Mouse (Mus musculus) left cerebral cortex, postnatal 4 days (tissue): ENCODE results near the gene Prkag1. TPM values are rescaled to one million over a fixed set of nuclear protein-coding genes. Genes with fewer than 3 reads are reported as not detected.

Experiments
- DNase-seq: peaks from one replicate; pipeline ENCODE4 v3.0.0-alpha.2; 2022
- intact Hi-C: fragments of 180-260 bp; cut with DNase I; formaldehyde crosslinking; loops from one replicate; pipeline ENCODE4 v1.15.1; 2025
- total RNA-seq, 2 experiments: library from RNA; stranded (reverse); gene quantifications; 2 replicates each; pipeline ENCODE4 v1.2.3; 2021

Gene Prkag1
- total RNA-seq, 2 experiments from 2014 or later = 35.0 to 38.1 TPM

- intact Hi-C loops = loop anchor here (5.0 to 10.0 kb wide), 2 partner anchors 137 to 224 kb away; partner anchors contain the start of genes 4930415O20Rik, Ccnt1 and Ddx23
- no peak for DNase-seq
These were observed 32.4 kb downstream of the Prkag1 start for GRCm38 (mm10) chr15:98798903-98799302.

DNA sequence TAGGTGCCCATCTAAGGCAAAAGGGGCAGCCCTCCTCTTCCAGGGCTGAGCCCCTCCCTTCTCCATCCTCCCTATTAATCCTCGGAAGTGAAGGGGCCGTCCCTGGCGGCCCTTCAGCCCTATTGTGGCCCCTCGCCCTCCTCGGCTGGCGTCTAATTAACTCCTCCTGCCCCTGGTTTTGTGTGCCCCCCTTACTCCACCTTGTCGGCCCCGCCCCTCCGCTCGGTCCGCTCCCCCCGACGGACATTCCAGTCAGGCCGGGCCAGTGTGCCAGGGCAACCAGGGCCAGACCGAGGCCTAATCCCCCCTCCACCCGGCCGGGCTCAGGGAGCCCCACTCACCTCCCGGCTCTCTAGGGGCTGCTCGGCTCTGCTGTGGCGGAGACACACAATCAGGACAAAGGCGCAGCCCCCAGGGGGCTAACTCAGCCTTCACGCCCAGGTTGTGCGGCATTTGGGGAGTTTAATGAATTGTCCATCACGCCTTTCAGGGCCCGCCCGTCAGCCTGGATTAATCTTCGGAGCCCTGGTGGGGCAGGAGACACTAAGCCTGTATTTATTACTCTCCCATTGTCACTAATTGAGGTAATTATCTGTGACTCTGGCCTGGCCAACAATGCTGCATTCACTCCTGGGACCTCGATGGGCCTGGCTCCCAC is 33.4 kb downstream of the Prkag1 start:
- intact Hi-C loops = loop anchor here (5.0 to 10.0 kb wide), 2 partner anchors 136 to 223 kb away; partner anchors contain the start of genes 4930415O20Rik, Ccnt1 and Ddx23

DNA sequence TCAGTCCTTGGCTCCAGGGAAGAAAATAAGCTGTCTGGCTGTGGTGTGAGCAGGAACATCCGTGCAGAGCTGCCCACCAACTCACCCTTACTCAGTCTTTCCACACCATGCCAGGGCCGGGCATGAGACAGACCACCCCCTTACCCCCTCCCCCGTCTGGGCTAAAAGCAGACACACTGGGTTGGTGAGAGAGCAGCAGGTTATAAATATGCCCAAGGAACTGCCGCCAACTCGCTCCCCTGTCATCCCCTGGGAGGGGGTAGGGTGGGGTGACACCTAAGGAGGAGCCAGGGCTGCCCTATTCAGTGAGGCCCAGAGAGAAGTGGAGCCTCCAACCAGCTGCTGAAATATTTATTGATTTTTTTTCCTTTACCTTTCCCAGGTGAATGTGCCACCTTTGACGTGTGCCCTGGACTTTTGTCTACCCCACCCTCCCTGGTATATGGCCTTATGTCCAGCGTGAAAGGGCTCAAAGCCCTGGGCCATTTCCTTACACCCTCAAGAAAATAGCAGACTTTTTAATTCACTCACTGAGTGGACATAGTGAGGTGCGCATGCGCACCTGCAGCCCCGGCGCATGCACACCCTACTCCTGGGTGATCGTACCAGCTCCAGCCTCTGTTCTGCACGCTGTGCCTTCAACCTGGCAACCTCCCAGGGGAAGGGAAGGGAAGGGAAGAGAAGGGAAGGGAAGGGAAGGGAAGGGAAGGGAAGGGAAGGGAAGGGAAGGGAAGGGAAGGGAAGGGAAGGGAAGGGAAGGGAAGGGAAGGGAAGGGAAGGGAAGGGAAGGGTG is 34.3 kb downstream of the Prkag1 start:
- DNase-seq = no peak
- intact Hi-C loops = loop anchor here (5.0 to 10.0 kb wide), 2 partner anchors 135 to 222 kb away; partner anchors contain the start of genes 4930415O20Rik, Ccnt1 and Ddx23

More for the DNA sequence above, 33.4 kb downstream of the Prkag1 start:
- DNase-seq = peak; percentile 39

DNA sequence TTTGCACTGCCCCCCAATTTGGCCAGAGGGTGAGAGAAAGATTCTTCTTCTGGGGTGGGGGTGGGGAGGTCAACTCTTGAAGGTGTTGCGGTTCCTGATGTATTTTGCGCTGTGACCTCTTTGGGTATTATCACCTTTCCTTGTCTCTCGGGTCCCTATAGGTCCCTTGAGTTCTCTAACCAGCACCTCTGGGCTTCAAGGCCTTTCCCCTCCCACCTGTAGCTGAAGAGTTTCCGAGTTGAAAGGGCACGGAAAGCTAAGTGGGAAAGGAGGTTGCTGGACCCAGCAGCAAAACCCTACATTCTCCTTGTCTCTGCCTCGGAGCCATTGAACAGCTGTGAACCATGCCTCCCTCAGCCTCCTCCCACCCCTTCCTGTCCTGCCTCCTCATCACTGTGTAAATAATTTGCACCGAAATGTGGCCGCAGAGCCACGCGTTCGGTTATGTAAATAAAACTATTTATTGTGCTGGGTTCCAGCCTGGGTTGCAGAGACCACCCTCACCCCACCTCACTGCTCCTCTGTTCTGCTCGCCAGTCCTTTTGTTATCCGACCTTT is 38.1 kb downstream of the Prkag1 start:
- DNase-seq = no peak
- intact Hi-C loops = loop anchor here (10.0 kb wide), 1 partner anchor 218 kb away; the partner anchor contains the start of genes 4930415O20Rik and Ccnt1

- intact Hi-C loops = loop anchor here (10.0 kb wide), 1 partner anchor 218 kb away; the partner anchor contains the start of genes 4930415O20Rik and Ccnt1
- no peak for DNase-seq
These were observed 38.9 kb downstream of the Prkag1 start for GRCm38 (mm10) chr15:98792233-98793020.

DNA sequence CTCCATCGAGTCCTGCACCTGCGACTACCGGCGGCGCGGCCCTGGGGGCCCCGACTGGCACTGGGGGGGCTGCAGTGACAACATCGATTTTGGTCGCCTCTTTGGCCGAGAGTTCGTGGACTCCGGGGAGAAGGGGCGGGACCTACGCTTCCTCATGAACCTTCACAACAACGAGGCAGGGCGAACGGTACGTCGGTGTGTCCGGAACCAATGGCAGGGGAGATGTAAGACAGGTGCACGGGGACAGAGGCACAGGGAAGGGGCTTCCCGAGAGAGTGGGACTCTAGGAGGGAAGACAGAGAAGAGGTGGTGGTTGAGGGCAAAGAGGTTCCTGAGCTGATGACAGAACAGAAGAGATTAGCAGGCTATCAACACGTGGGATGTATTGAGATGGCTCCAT is 39.5 kb downstream of the Prkag1 start:
- DNase-seq = no peak
- intact Hi-C loops = loop anchor here (10.0 kb wide), 1 partner anchor 217 kb away; the partner anchor contains the start of genes 4930415O20Rik and Ccnt1

DNA sequence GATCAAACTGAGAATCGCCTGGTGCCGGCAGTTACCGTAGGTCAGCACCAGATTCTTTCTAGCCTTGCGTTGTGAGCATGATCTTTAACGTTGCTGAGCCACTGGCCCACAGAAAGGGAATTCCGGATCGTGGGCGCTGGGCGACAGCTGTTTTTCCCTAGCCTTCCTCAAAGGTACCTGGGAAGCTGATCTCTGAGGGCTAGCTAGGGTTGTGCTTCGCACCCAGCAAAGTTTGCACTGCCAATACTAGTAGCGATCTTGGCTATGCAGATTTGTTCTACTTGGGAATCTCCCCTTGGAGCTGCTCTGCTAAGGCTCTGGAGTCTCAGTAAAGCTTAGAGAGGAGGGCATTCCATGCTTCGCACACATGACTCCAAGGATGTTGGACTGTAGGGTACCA is 40.1 kb downstream of the Prkag1 start:
- intact Hi-C loops = loop anchor here (10.0 kb wide), 1 partner anchor 216 kb away; the partner anchor contains the start of genes 4930415O20Rik and Ccnt1
- no peak for DNase-seq

GRCm38 (mm10) chr15:98790761-98791160 is 40.6 kb downstream of the Prkag1 start:
- intact Hi-C loops = loop anchor here (10.0 kb wide), 1 partner anchor 216 kb away; the partner anchor contains the start of genes 4930415O20Rik and Ccnt1

DNA sequence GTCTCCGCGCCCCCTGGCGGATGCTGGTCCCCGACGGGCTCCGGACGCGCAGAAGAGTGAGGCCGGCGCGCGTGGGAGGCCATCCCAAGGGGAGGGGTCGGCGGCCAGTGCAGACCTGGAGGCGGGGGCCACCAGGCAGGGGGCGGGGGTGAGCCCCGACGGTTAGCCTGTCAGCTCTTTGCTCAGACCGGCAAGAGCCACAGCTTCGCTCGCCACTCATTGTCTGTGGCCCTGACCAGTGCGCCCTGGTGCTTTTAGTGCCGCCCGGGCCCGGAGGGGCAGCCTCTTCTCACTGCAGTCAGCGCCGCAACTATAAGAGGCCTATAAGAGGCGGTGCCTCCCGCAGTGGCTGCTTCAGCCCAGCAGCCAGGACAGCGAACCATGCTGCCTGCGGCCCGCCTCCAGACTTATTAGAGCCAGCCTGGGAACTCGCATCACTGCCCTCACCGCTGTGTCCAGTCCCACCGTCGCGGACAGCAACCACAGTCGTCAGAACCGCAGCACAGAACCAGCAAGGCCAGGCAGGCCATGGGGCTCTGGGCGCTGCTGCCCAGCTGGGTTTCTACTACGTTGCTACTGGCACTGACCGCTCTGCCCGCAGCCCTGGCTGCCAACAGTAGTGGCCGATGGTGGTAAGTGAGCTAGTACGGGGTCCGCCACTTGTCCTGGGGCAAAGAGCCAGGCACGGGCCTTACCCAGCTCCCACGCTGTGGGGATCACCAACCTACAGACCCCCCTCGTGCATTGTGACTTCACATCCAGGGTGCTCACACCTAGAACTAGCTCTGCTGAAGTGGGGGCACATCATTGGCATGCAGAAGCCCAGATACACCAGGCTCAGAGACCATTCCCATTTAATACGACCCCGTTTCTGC is 41.4 kb downstream of the Prkag1 start, which contains the start of gene Wnt1:
Gene Wnt1 (plus strand): TSS at position 197 of the 875 bp plus-strand sequence.
- intact Hi-C loops = loop anchor here (10.0 kb wide), 1 partner anchor 215 kb away; the partner anchor contains the start of genes 4930415O20Rik and Ccnt1
- no peak for DNase-seq

More at GRCm38 (mm10) chr15:98790761-98791160, 40.6 kb downstream of the Prkag1 start:
- no peak for DNase-seq

DNA sequence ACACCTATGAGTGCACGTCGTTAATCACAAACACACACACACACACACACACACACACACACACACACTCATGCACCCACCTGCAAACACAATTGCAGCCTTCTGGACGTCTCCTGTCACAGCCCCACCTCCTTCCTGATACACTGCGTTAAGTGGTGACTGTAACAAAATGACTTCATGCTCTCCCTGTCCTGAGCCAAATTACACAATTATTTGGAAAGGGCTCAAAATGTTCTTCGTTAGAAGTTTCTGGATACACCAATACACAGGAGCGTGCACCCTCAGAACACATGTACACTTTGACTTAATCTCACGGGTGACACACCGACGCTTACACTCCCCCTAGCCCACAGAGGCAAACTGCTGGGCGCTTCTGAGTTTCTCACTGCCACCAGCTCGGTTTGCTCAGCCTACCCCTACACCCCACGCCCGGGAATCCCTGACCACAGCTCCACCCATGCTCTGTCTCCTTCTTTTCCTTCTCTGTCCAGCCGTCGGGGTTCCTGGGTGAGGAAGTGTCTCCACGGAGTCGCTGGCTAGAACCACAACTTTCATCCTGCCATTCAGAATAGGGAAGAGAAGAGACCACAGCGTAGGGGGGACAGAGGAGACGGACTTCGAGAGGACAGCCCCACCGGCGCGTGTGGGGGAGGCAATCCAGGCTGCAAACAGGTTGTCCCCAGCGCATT is 42.2 kb downstream of the Prkag1 start:
- intact Hi-C loops = no loop called here
- no peak for DNase-seq

DNA sequence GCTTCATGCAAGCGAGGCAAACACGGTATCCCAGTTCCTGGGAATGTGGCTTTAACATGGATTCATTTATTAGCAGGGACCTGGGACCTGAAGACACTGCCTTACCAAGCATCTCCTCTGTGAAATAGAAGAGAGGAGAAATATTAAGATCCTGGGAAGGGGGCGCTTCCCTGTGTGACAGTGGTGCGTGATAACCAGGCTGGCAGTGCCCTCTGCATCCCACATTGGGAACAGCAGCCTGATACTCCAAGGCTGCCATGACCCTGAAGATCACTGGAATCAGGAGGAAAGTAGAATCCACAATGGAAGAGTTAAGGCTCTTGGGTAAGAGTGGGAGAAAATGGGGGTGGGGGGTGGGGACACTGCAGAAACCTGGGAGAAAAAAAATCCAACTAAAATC is 43.4 kb downstream of the Prkag1 start:
- no peak for DNase-seq
- intact Hi-C loops = no loop called here

GRCm38 (mm10) chr15:98785744-98786143 is 45.6 kb downstream of the Prkag1 start:
- no peak for DNase-seq
- intact Hi-C loops = no loop called here

DNA sequence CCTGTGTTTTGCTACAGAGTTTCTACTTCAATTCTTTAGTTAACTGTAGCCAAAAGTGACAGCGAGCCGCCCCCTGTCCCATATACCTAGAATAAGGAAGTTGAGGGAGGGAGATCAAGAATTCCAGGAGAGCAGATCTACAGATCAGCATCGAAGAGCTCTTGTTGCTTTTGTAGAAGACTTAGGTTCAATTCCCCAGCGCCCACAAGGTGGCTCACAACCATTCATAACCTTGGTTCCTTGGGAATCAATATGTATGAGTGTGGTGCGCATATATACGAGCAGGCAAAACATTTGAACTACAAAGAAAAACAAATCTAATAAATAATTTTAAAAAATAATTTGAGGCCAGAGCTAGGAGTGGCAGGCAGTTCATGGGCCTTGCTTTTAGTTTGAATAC is 50.2 kb downstream of the Prkag1 start:
- DNase-seq = no peak
- intact Hi-C loops = no loop called here

DNA sequence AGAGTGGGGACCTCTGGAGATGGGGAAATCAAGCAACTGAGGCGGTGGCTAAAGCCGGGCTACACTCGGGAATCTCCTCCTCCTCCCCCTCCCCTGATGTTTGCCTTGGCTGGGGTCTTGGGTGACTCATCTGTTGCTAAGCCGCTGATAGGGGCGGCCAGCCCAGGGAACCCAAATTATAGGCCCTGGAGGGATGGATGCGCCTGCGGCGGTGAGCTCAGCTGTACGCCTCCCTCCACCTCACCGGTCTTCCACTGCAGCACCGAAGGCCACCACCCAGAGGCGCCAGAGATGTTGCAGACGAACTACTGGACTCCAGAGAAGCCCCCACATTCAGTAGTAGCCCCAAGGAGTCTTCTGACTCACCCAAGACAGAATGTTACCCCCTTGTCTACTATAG is 50.7 kb downstream of the Prkag1 start:
- no peak for DNase-seq
- intact Hi-C loops = no loop called here

DNA sequence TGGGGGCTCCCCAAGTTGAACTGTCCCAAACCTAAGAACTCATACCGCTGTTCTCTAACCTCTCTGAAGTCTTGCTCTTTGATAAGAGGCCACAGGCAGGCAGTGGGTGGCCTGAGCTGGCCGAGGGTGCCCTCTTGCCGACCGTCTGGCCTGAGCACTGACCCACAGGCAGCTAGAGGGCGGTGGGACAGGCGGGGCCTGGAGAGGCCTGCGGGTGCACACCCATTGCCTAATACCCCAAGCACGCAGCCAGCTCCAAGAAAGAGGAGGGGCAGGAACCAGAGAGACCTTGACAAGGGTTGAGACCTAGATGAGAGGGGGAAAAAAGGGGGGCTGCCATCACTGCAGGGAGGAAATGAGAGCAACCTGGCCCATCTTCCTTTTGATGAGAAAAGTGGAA is 51.2 kb downstream of the Prkag1 start:
- intact Hi-C loops = no loop called here
- no peak for DNase-seq

GRCm38 (mm10) chr15:98778806-98779205 is 52.5 kb downstream of the Prkag1 start:
- intact Hi-C loops = no loop called here
- no peak for DNase-seq

GRCm38 (mm10) chr15:98778191-98778770 is 53.0 kb downstream of the Prkag1 start:
- no peak for DNase-seq
- intact Hi-C loops = no loop called here

GRCm38 (mm10) chr15:98777762-98778161 is 53.6 kb downstream of the Prkag1 start, which contains the start of gene Wnt10b:
Wnt10b (minus strand) TSS chr15:98778150.
- DNase-seq = no peak
- intact Hi-C loops = no loop called here
